Mouse (Mus musculus) c-Kit-positive CD71-positive TER-119-positive erythroid progenitor cells, embryonic 14.5 days (primary cell): ENCODE data around the gene Zbtb16.

Source experiments
- DNase-seq: peaks from one replicate; pipeline ENCODE4 v3.0.0-alpha.2; 2013; ENCODE audit warnings: low spot score

Zbtb16 gene

GRCm38 (mm10) chr9:48767666-48768432 lies 68.2 kb downstream of the Zbtb16 start:
- no peak for DNase-seq

- DNase-seq = no peak
Observed at GRCm38 (mm10) chr9:48765927-48766326, 70.1 kb downstream of the Zbtb16 start.

DNA sequence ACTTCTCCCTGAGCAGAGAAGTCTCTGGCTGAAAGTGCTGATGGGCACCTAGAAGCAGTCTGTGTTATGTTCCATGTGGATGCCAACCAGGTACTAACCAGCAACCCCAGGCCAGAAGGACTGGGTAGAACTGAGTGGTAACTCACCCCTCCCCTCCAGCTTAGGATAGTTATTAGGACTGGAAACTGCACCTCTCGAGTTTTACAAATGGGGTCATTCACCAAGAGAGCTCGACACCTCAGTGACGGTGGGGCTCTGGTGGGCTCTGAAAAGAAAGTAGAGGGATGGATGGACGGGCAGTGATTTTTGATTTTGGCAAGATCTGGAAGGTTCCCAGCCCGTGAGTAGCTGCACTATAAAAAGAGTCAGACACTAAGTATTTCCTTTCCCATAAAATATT lies 71.7 kb downstream of the Zbtb16 start:
- DNase-seq = no peak

- no peak for DNase-seq
Observed at GRCm38 (mm10) chr9:48761732-48762637, 74.0 kb downstream of the Zbtb16 start.

GRCm38 (mm10) chr9:48761175-48761556 lies 74.9 kb downstream of the Zbtb16 start:
- no peak for DNase-seq

DNA sequence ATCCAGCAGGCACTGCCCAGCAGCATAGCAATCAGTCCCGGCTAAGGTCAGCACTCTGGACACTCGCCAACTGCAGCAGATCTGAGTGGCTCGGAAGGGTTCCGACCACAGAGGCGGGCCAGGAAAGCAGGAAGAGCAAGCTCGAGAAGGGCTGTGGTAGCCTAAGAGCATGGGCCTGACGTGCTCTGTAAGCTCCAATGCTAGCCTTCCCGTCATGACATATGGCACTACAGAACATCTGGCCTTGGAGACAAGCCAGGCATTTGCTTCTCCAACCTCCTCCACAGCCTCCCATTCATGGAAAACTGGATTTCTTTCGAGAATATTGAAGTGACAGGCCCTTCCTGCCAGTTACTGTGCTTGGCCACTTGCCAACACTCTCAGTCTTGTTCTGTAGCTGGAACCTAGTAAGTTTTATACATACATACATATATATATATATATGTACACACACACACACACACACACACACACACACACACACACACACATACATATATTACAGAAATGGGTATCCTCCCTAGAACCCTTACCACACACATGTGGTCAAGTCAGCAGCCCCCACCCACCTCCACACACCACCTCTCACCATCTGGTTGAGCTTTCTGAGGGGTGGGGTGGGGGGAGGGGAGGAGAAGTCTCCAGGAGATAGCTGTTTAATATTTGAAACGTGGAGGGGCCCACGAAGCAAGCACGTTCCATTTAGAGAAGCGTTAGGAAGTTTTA lies 75.4 kb downstream of the Zbtb16 start:
- DNase-seq = no peak

DNA sequence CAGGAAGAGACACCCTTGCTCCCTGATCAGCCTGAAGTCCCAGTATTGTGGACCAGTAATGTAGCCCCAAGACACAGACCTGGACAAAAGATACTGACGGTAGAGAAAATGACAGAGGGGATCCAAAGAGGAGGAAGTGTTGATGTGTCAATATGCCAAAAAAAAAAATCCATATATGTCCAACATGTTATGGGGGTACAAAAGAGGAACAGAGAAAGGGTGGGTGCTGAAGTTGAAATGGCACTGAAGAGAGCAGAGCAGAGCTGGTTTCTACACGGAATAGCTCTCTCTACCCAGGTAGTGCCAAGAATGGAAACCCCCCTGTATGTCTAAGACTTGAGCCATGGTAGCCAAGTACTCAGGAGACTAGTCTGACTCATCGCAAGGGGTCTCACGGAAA lies 76.9 kb downstream of the Zbtb16 start:
- no peak for DNase-seq

- no peak for DNase-seq
Observed at GRCm38 (mm10) chr9:48757650-48758580, 78.1 kb downstream of the Zbtb16 start.

- DNase-seq = no peak
Observed at GRCm38 (mm10) chr9:48756261-48756812, 79.7 kb downstream of the Zbtb16 start.

GRCm38 (mm10) chr9:48755438-48756070 lies 80.5 kb downstream of the Zbtb16 start:
- no peak for DNase-seq

- DNase-seq = no peak
Observed at GRCm38 (mm10) chr9:48754418-48754817, 81.6 kb downstream of the Zbtb16 start.

- DNase-seq = no peak
Observed at GRCm38 (mm10) chr9:48753881-48754280, 82.1 kb downstream of the Zbtb16 start.

DNA sequence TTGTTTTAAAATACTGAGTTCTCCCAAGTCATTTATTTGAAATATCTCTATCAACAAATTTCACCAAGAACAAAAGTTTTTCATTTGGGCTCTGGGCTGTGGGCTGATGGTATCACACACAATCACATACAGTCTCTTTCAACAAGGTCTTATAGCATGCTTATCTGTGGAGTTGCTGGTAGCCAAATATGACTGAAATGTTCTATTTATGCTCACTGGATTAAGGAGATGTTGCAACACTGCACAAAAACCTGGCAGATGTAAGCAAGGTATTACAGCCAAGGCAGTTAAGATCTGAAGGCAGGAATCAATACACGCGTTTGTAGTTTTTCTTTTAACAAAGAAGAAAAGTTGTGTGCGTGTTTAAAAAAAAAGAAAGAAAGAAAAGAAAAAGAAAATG lies 84.1 kb downstream of the Zbtb16 start:
- DNase-seq = no peak

DNA sequence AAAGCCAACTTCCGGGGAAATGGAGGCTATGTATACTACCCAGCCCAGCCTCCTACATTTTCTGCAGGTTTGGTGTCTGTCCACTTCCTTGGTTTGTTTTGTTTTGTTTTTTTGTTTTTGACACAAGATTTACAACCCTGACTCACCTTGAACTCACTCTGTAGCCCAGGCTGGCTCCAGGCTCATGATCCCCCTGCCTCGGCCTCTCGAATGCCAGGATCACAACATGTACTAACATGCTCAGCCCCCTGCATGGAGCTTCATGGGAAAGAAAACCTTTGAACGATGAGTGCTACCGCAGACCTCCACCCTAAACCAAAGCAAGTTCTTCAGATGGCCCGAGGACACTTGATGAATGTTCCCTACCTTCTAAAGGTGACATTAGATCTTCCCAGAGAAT lies 86.4 kb downstream of the Zbtb16 start:
- no peak for DNase-seq

DNA sequence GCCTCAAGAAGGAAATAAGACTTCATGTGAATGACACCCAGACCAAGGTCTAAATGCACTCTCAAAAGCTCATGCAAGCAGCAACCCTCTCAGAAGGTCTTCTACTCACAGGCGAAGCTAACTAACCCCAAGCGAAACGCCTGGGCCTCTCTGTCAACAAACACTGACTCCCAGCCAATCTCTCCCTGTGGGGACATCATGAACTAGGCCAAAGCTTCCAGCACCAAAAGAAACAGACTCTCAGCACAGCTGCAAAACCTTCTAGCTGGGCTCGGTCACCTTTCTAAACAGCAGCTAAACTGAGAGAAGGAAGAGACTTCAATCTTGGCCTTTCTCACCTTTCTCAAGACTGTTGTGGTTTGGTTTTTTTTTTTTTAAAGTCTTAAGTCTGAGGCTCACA lies 86.9 kb downstream of the Zbtb16 start:
- no peak for DNase-seq

GRCm38 (mm10) chr9:48748761-48749160 lies 87.3 kb downstream of the Zbtb16 start:
- no peak for DNase-seq

GRCm38 (mm10) chr9:48748216-48748615 lies 87.8 kb downstream of the Zbtb16 start:
- DNase-seq = no peak

DNA sequence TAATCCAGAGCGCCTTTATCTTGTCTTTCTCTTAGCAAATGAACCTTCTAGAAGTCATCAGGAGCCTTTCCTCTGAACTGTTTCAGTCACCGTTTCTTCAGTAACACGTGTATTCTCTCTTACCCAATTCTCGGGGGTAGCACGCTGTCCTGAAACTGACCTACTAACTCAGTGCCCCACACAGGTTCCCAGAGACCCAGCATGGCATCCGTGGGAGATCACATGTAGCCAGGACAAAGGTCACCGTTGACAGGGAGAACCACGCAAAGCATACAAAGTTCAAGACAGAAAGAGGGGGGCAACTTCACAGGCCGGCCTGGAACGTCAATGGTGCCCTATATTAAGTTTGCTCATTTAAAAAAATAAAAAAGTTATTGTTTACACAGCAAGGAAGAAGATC lies 89.5 kb downstream of the Zbtb16 start:
- DNase-seq = no peak

DNA sequence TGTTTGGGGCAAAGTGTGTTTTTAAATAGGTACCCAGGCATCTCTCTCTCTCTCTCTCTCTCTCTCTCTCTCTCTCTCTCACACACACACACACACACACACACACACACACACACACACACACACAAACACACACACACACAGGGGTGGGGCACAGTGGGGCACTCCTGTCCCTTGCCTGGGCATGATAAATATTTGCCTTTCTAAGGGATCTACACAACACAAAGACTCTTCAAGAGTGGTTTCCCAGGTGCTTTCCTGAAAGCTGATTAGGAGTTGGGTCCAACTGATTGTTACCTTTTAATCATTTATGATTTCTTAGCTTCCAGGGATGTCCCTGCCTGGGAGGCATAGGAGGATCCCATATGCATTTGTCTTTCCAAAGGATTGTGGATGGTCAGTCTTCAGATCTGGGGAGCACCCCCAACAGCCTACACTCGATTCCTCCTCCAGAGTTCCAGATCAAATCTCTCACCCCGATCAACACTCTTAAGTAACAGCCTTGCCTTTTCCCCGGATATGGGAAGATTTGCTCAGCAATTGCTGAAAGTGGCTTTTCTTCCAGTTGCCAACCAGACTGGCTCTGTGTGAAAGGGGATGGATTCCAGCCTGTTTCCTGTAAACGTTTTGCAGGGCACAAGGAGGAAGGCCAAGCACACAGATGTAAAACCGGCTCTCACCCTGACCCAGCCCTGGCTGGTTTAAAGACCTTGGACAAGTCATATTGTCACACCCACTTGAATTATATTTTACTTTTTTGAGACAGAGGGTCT lies 90.5 kb downstream of the Zbtb16 start:
- peak; percentile 20 for DNase-seq

- peak; percentile 64 for DNase-seq
Observed at GRCm38 (mm10) chr9:48744916-48745315, 91.1 kb downstream of the Zbtb16 start.
